Mouse (Mus musculus) hindbrain, embryonic 13.5 days (tissue): ENCODE data around the gene Cdc42bpb. TPM values are rescaled to one million over a fixed set of nuclear protein-coding genes. Genes with fewer than 3 reads are reported as not detected.

Source experiments
- ATAC-seq: fragments of 200-750 bp; cut with Nextera tagmentation; 2 replicates; pipeline ENCODE4 v1.8.0; 2017; ENCODE audit warnings: moderate TSS enrichment; ENCODE audit not compliant: low FRiP score
- H3K27ac ChIP-seq: fragments of 300-500 bp; sonication (generic); 2 replicates; pipeline ENCODE4 v1.5.1; 2015; ENCODE audit warnings: inconsistent platforms, mild to moderate bottlenecking, moderate library complexity
- H3K27me3 ChIP-seq: fragments of 300-500 bp; sonication (generic); 2 replicates; pipeline ENCODE4 v1.6.1; 2015; ENCODE audit warnings: mild to moderate bottlenecking, inconsistent platforms
- H3K36me3 ChIP-seq: fragments of 300-500 bp; sonication (generic); 2 replicates; pipeline ENCODE4 v1.6.1; 2015; ENCODE audit warnings: mild to moderate bottlenecking, inconsistent platforms
- H3K4me1 ChIP-seq: fragments of 300-500 bp; sonication (generic); replicated peaks from 2 replicates; pipeline ENCODE4 v1.6.1; 2015; ENCODE audit warnings: inconsistent platforms
- H3K4me2 ChIP-seq: fragments of 300-500 bp; sonication (generic); 2 replicates; pipeline ENCODE4 v1.6.1; 2015; ENCODE audit warnings: inconsistent platforms, mild to moderate bottlenecking, moderate library complexity
- H3K4me3 ChIP-seq: fragments of 300-500 bp; sonication (generic); 2 replicates; pipeline ENCODE4 v1.5.1; 2015; ENCODE audit warnings: mild to moderate bottlenecking, inconsistent platforms
- H3K9ac ChIP-seq: fragments of 300-500 bp; sonication (generic); 2 replicates; pipeline ENCODE4 v1.6.1; 2015; ENCODE audit warnings: mild to moderate bottlenecking, inconsistent platforms
- H3K9me3 ChIP-seq: fragments of 300-500 bp; sonication (generic); 2 replicates; pipeline ENCODE4 v1.6.1; 2016; ENCODE audit warnings: inconsistent platforms
- WGBS: fragments of 180-500 bp; shearing (Covaris S2); methylation state at CpG from one replicate; pipeline ENCODE4 v1.1.7; 2015; 5-methylcytosine and 5-hydroxymethylcytosine counted together
- polyA plus RNA-seq: library from polyadenylated mRNA; unstranded; fragments of >200 nt; fragmentation: Nextera tagmentation; extraction: Ambion mirVana; gene quantifications from 2 replicates; pipeline ENCODE4 v1.2.1, GENCODE M21; 2015

The Cdc42bpb gene
- polyA plus RNA-seq, 1 experiment from 2014 or later, result 35.0 TPM

DNA sequence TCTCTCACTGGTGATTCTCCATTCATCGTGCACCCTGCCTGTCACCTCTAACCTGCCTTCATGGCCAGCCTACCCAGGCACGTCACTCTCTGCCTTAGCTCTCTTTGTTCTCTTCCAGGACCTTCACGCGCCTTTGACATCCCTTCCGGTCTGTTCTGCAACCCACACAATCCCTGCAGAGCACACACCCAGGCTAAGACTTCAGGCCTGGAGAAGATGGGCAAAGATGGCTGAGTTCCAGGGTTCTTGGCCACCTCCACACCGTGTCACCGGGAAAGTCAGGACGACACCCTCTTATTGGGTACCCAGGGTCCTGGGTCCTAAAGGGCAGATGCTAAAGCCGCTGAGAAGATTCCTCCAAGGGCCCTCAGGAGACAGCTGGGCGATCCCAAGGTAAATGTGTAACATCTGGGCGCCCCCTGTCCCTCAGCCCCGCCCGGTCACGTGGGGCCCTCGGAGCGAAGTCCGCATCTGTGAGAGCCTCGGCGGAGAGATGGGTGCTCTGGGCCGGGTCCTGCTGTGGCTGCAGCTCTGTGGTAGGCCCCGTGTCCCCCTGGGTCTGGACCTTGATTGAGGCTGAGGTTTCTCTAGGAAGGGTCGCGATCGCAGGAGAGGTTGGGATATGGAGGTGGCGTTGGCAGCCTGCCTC, 106.8 kb downstream of the Cdc42bpb start, which contains the start of gene Amn:
TSS of gene Amn (plus strand) at position 467 of the 649 bp plus-strand sequence.
- H3K9ac ChIP-seq, result no peak within 1 kb of the TSS
- no peak within 1 kb of the TSS for H3K27ac ChIP-seq
- H3K4me1 ChIP-seq, result peaks cover 24% of the 10 kb centered on the region
- WGBS, result 37% methylated on average over 25 of the region's 25 CpGs
- no peak within 1 kb of the TSS for H3K4me2 ChIP-seq
- ATAC-seq, result no peak
- H3K4me3 ChIP-seq, result no peak within 1 kb of the TSS
- peaks cover 76% of the 10 kb centered on the region for H3K27me3 ChIP-seq
- H3K9me3 ChIP-seq, result no peaks in the 10 kb centered on the region
- H3K36me3 ChIP-seq, result peaks cover 4% of the 10 kb centered on the region; the same call in 1 of the 2 replicates

GRCm38 (mm10) chr12:111267673-111268325, 109.7 kb downstream of the Cdc42bpb start:
- 72% methylated on average over 4 of the region's 4 CpGs for WGBS
- H3K4me2 ChIP-seq, result no peak overlapping the region
- no peak overlapping the region for H3K4me3 ChIP-seq
- no peak for ATAC-seq
- H3K36me3 ChIP-seq, result peaks cover 21% of the 10 kb centered on the region
- no peaks in the 10 kb centered on the region for H3K9me3 ChIP-seq
- no peak overlapping the region for H3K27ac ChIP-seq
- no peak overlapping the region for H3K9ac ChIP-seq
- H3K27me3 ChIP-seq, result peaks cover 47% of the 10 kb centered on the region
- 0 out of 2 replicates have a peak, but pooled peaks cover 3% of the 10 kb centered on the region for H3K4me1 ChIP-seq

GRCm38 (mm10) chr12:111266592-111266991, 110.9 kb downstream of the Cdc42bpb start:
- Histone ChIP-seq H3K9me3 (no peaks in the 10 kb centered on the region), H3K9ac (no peak overlapping the region), H3K27ac (no peak overlapping the region), H3K4me2 (no peak overlapping the region), H3K4me1 (0 out of 2 replicates have a peak, but pooled peaks cover 3% of the 10 kb centered on the region), H3K27me3 (peaks cover 35% of the 10 kb centered on the region), H3K4me3 (no peak overlapping the region), H3K36me3 (peaks cover 28% of the 10 kb centered on the region)
- no peak for ATAC-seq
- 89% methylated on average over 12 of the region's 12 CpGs for WGBS

DNA sequence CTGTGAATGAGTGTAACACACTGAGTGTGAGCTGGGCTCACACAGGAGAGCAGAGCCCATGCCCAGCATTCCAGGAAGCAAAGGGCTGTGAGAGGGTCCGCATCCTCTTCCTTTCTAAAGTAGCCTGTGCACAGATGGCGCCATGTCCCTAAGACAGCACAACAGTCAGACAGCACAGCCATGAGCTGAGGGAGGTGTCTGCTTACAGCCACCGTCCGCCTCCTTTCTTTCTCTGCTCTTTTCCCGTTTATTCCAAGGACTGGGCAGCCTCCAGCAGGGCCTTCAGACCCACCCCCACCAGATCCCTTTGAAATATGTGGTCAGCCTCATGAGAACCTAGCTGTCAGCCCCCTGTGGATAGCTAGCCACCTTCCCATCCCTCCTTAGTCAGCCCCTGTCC, 112.3 kb downstream of the Cdc42bpb start:
- 71% methylated on average over 5 of the region's 5 CpGs for WGBS
- H3K4me3 ChIP-seq, result no peak overlapping the region

GRCm38 (mm10) chr12:111263650-111264049, 113.9 kb downstream of the Cdc42bpb start:
- H3K27ac ChIP-seq, result no peak overlapping the region
- no peak overlapping the region for H3K9ac ChIP-seq
- peaks cover 55% of the 10 kb centered on the region for H3K36me3 ChIP-seq
- no peak overlapping the region for H3K4me3 ChIP-seq
- H3K27me3 ChIP-seq, result 0 out of 2 replicates have a peak, but pooled peaks cover 5% of the 10 kb centered on the region
- no peaks in the 10 kb centered on the region for H3K4me1 ChIP-seq
- H3K4me2 ChIP-seq, result no peak overlapping the region
- 95% methylated on average over 16 of the region's 16 CpGs for WGBS
- no peak for ATAC-seq
- no peaks in the 10 kb centered on the region for H3K9me3 ChIP-seq

More for the DNA sequence above, 112.3 kb downstream of the Cdc42bpb start:
- Histone ChIP-seq H3K4me2 (no peak overlapping the region), H3K9me3 (no peaks in the 10 kb centered on the region), H3K27me3 (peaks cover 21% of the 10 kb centered on the region), H3K27ac (no peak overlapping the region), H3K9ac (0 out of 2 replicates have a peak overlapping the region, but pooled peaks have one; percentile 13), H3K4me1 (no peaks in the 10 kb centered on the region), H3K36me3 (peaks cover 41% of the 10 kb centered on the region)
- no peak for ATAC-seq

GRCm38 (mm10) chr12:111251227-111251626, 126.3 kb downstream of the Cdc42bpb start:
- H3K4me3 ChIP-seq, result no peak overlapping the region
- no peak overlapping the region for H3K9ac ChIP-seq
- H3K27ac ChIP-seq, result no peak overlapping the region
- no peaks in the 10 kb centered on the region for H3K27me3 ChIP-seq
- H3K9me3 ChIP-seq, result no peaks in the 10 kb centered on the region
- 79% methylated on average over 9 of the region's 9 CpGs for WGBS
- no peak for ATAC-seq
- peaks cover 45% of the 10 kb centered on the region for H3K36me3 ChIP-seq
- H3K4me2 ChIP-seq, result no peak overlapping the region
- H3K4me1 ChIP-seq, result no peaks in the 10 kb centered on the region

DNA sequence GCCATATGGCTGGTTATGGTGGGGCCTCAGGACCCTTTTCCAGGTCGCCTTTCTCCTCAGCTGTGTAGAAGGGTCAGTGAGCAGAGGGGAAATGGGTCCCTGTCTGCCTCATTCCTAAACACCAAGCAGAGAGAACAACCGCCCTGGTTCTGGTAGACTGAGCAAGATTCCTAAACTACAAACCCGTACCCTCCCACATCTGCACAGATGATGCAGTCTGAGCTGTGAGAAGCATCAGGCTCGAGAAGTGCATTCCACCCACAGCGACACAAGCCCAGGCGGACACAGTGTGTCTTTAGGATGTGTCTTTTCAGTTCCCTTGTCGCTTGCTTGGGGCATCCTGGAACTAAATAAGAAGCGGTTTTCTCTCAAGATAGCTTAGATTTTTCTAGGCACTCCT, 127.4 kb downstream of the Cdc42bpb start:
- Histone ChIP-seq H3K4me2 (no peak overlapping the region), H3K9ac (no peak overlapping the region), H3K4me1 (no peaks in the 10 kb centered on the region), H3K36me3 (peaks cover 44% of the 10 kb centered on the region), H3K9me3 (no peaks in the 10 kb centered on the region), H3K27ac (no peak overlapping the region), H3K4me3 (no peak overlapping the region), H3K27me3 (no peaks in the 10 kb centered on the region)
- 89% methylated on average over 8 of the region's 8 CpGs for WGBS
- ATAC-seq, result no peak

GRCm38 (mm10) chr12:111249095-111249494, 128.4 kb downstream of the Cdc42bpb start:
- WGBS, result 62% methylated on average over 3 of the region's 3 CpGs
- H3K36me3 ChIP-seq, result peaks cover 49% of the 10 kb centered on the region
- no peak for ATAC-seq

GRCm38 (mm10) chr12:111246808-111247464, 130.6 kb downstream of the Cdc42bpb start:
- peaks cover 55% of the 10 kb centered on the region for H3K36me3 ChIP-seq
- H3K9ac ChIP-seq, result no peak overlapping the region

More at GRCm38 (mm10) chr12:111249095-111249494, 128.4 kb downstream of the Cdc42bpb start:
- Histone ChIP-seq H3K9ac (no peak overlapping the region), H3K27ac (no peak overlapping the region), H3K4me1 (no peaks in the 10 kb centered on the region), H3K4me3 (no peak overlapping the region), H3K9me3 (no peaks in the 10 kb centered on the region), H3K27me3 (no peaks in the 10 kb centered on the region), H3K4me2 (no peak overlapping the region)

DNA sequence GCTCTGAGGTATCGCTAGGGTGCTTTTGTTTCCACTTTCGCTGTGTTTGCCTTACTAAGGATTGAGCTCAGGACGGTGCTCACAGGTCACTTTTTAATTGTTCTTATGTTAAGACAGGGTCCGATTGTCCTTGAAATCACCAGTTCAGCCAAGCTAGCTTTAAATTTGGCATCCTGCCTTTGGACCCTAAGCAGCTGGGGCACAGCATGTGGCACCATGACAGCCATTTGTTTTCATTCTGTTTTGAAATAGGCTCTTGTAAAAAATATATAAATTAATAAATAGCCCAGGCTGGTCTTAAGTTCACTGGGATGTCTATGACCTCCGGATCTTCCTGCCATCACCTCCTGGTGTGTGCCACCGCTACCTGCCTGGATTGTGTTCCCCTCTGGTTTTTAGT, 132.4 kb downstream of the Cdc42bpb start:
- no peaks in the 10 kb centered on the region for H3K4me1 ChIP-seq
- no peak overlapping the region for H3K27ac ChIP-seq
- peaks cover 54% of the 10 kb centered on the region for H3K36me3 ChIP-seq
- no peak for ATAC-seq
- no peak overlapping the region for H3K9ac ChIP-seq
- no peaks in the 10 kb centered on the region for H3K9me3 ChIP-seq
- H3K4me3 ChIP-seq, result no peak overlapping the region
- H3K4me2 ChIP-seq, result no peak overlapping the region
- WGBS, result 74% methylated on average over 6 of the region's 6 CpGs
- H3K27me3 ChIP-seq, result no peaks in the 10 kb centered on the region

More at GRCm38 (mm10) chr12:111246808-111247464, 130.6 kb downstream of the Cdc42bpb start:
- no peaks in the 10 kb centered on the region for H3K4me1 ChIP-seq
- H3K4me2 ChIP-seq, result no peak overlapping the region
- H3K27me3 ChIP-seq, result no peaks in the 10 kb centered on the region
- no peaks in the 10 kb centered on the region for H3K9me3 ChIP-seq
- no peak overlapping the region for H3K27ac ChIP-seq
- no peak overlapping the region for H3K4me3 ChIP-seq
- no peak for ATAC-seq
- 94% methylated on average over 9 of the region's 9 CpGs for WGBS

- H3K27me3 ChIP-seq, result no peaks in the 10 kb centered on the region
- peaks cover 67% of the 10 kb centered on the region for H3K36me3 ChIP-seq
- WGBS, result 86% methylated on average over 12 of the region's 12 CpGs
- H3K9ac ChIP-seq, result no peak overlapping the region
- H3K4me3 ChIP-seq, result no peak overlapping the region
- no peak overlapping the region for H3K27ac ChIP-seq
- H3K4me2 ChIP-seq, result no peak overlapping the region
- no peaks in the 10 kb centered on the region; the same call in 1 of the 2 replicates for H3K4me1 ChIP-seq
- no peaks in the 10 kb centered on the region for H3K9me3 ChIP-seq
- no peak for ATAC-seq
These were observed 133.8 kb downstream of the Cdc42bpb start for GRCm38 (mm10) chr12:111243733-111244132.
